Mouse (Mus musculus) layer of hippocampus, adult 2 months (tissue): ENCODE measurements around the gene Pde4dip. TPM values are rescaled to one million over a fixed set of nuclear protein-coding genes. Genes with fewer than 3 reads are reported as not detected.

ENCODE experiments used
- DNase-seq, 2 experiments: peaks; one replicate each; pipeline ENCODE4 v3.0.0; 2022; ENCODE audit warnings: low spot score in 2 of 2
- H3K27ac ChIP-seq: fragments of 200-600 bp; 2 replicates; pipeline ENCODE4 v1.8.1; 2022
- H3K4me3 ChIP-seq: fragments of 200-600 bp; 2 replicates; pipeline ENCODE4 v1.8.1; 2022; ENCODE audit warnings: mild to moderate bottlenecking
- CTCF ChIP-seq: fragments of 200-600 bp; conservative IDR thresholded peaks from 2 replicates; pipeline ENCODE4 v1.8.1; 2022; ENCODE audit warnings: antibody characterized with exemption, mild to moderate bottlenecking, moderate library complexity
- total RNA-seq, 2 experiments: library from RNA; stranded (reverse); gene quantifications; 2 replicates each; pipeline ENCODE4 v1.2.3; 2021

Pde4dip gene
- total RNA-seq, 2 experiments from 2014 or later: 232 to 246 TPM

DNA sequence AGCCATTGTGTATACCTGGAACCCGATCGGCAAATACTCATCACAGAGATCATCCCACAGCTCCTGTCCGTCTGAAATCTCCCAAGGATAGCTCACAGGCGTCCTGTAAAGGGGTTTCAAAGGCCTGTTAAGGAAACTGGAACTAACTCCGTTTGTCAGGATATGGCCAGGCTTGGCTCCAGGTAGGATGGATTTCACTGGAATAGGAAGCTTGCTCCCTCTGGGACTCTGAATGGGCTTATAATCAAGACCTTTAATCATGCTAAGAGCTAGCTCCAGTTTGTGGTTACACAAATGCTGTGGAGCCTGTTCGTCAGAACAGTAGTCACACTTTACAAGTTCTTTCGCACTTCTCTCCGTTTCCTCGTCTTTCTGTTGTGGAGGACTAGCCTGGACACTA lies 122.0 kb downstream of the Pde4dip start:
- DNase-seq: no peak
- no peak for TF ChIP-seq CTCF
- peak overlapping the region; percentile 77 for H3K4me3 ChIP-seq
- peak overlapping the region; percentile 94 for H3K27ac ChIP-seq

DNA sequence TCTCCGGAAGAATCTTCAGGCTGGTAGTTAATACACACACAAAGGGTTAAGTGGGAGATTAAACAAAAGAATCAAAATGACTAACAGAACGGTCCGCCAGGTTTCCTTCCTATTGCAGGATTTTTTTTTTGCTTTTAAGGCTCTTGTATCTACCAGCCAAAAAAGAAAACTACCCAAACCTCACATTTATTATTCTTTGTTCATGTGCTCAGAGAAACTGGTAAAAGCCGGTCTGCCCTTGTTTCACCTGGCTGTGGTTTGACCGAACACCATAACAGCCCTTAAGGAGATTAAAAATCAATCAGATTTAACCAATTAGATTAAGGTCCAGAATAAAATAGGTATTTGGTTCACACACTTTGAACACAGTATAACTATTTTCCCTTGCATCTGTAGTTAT lies 124.4 kb downstream of the Pde4dip start:
- peak overlapping the region; percentile 77 for H3K4me3 ChIP-seq
- DNase-seq: no peak
- TF ChIP-seq CTCF: no peak
- H3K27ac ChIP-seq: peak overlapping the region; percentile 58

DNA sequence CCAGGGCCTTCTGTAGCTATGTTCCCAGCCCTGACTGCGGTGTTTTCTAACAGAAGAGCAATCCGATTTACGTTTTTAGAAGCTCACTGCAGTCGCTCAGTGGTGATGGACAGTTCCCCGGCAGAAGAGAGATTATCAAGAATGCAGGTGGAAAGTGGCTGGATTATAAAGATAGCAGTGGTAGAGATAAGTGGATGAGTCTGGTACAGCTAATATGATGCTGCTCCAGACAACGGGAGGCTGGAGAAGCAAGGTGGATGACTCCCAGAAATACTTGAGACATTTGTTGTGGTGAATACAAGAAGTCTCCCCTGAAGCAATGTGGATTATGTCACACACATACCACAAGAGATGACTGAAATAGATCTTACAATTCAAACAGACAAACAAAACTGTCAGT lies 126.6 kb downstream of the Pde4dip start:
- Histone ChIP-seq H3K27ac (no peak overlapping the region), H3K4me3 (no peak overlapping the region)
- no peak for TF ChIP-seq CTCF
- DNase-seq: no peak

DNA sequence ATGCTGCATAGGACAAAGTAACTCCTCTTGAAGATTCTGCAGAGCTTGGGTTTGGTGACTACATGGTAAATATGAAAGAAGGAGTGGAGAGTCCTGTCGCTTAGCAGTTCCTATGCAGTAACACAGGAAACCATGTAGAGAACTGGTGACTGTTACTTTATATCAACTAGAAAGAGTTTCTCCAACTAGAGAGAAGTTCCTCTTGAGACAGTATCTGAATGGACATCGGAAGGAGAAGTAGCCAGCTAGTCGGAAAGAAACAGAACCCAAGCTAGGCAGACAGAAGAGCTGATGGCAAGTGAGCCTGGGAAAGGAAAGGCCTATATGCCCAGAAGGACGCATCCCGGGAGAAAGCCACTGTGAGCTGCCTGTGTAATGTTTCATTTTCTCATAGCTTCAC lies 127.3 kb downstream of the Pde4dip start:
- TF ChIP-seq CTCF: no peak
- DNase-seq: no peak
- H3K4me3 ChIP-seq: no peak overlapping the region
- H3K27ac ChIP-seq: no peak overlapping the region

DNA sequence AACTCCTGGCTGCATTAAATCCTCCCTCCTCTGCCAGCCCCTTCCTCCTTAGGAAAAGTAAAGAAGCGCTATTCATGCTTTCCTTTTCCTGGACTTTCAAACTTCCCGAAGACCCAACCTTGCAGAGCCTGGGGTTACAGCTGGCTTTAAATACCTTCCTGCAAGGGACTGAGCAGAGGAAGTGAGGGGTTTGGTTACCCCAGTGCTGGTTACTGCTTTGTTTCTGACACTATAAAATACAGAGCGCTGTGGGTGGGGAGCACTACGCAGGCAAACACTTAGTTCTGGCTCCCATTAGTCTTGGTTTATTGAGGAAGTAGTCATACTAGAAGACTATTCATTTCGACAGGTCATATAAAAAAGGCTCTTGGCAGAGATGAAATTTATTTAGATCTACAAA lies 128.7 kb downstream of the Pde4dip start:
- H3K4me3 ChIP-seq: no peak overlapping the region
- no peak for DNase-seq
- TF ChIP-seq CTCF: no peak
- H3K27ac ChIP-seq: no peak overlapping the region

DNA sequence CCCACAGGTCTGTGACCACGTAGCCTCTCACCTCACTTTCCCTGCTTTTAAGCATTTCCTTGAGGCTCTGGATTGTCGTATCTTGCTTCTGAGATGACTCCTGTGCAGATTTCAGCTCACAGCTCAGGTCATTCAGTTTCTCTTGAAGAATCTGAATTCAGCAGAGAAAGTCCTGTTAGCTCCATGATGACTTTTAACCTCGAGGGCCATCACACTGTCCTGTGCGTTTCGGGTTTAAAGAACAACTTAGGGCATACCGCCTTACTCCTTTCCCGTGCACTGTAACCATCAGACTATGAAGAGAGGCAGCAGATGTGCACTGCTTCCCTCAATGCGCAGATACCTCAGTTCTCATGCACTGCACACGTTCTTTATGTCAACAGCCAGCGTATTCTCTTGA lies 131.0 kb downstream of the Pde4dip start:
- TF ChIP-seq CTCF: no peak
- no peak for DNase-seq
- Histone ChIP-seq H3K27ac (no peak overlapping the region), H3K4me3 (no peak overlapping the region)

DNA sequence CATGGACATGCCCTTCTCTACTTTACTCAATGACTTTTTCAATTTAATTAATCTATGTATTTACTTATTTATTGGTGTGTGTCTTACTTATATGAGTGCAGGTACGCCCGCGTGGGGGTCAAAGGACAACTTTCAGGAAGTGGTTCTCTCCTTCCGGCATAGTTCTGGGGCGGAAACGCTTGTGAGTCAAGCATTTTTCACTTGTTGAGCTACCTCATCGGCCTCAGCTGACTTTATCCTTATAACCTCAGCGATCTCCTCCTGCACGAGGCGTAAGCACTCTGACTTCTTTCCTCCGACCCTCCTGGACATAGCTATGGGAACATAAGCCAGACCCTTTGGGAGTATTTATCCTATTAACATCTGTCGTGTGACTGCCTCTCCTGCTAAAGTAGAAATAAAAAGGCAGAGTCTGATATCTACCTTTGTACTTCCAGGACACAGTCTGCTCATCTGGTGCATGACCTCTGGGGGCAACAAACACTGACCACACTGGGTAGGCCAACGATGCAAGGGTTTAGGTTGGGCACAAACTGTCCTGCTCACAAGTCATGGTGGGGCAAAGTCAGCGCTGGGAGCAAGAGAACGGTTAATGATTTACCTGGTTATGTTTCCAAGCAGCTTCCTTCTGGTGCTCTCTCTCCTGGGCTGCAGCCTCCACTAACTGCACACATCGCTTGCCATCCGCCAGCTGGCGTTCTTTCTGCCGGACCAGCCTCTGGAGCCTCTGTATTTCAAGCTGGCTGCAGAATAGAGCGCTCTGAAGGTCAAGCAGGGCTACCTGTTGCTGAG lies 132.0 kb downstream of the Pde4dip start:
- Histone ChIP-seq H3K27ac (no peak overlapping the region), H3K4me3 (no peak overlapping the region)
- TF ChIP-seq CTCF: no peak
- no peak for DNase-seq

DNA sequence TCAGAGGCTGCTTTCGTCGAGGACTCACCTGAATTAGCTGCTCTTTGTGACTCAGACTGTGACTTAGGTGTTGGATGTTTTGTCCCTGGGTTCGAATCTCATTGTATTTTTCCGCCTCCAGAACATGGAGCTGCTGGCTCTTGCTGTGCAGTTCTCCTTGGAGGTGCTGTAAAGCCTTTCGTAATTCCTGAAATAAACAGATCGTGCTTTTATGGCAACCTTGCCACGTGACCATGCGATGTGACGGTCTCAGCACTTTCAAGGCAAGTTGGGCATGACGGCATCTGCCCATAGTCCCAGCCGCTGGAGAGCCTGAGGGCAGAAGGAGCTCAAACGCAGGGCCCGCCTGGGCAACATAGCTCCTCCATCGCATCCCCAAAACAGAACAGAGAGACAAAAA lies 133.1 kb downstream of the Pde4dip start:
- Histone ChIP-seq H3K27ac (no peak overlapping the region), H3K4me3 (no peak overlapping the region)
- DNase-seq: no peak
- no peak for TF ChIP-seq CTCF

DNA sequence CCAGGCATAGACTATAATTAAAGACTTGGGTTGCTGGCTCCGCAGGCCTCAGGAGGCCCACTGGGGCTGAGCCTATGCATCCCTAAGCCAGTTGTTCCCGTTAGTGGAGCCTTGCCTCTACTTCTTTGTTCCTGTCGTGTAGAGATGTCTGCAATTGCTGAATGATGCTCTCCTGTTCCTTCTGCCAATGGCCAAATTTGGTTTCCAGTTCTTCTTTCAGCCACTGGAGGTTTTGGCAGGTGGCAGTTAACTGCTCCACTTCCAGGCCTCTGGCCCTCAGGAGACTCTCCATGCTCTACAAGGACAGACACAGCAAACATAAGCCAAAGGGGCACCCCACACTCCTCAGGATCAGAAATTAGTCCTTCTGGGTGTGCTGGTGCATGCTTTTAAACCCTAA lies 135.6 kb downstream of the Pde4dip start:
- TF ChIP-seq CTCF: no peak
- DNase-seq: no peak
- Histone ChIP-seq H3K4me3 (no peak overlapping the region), H3K27ac (no peak overlapping the region)

DNA sequence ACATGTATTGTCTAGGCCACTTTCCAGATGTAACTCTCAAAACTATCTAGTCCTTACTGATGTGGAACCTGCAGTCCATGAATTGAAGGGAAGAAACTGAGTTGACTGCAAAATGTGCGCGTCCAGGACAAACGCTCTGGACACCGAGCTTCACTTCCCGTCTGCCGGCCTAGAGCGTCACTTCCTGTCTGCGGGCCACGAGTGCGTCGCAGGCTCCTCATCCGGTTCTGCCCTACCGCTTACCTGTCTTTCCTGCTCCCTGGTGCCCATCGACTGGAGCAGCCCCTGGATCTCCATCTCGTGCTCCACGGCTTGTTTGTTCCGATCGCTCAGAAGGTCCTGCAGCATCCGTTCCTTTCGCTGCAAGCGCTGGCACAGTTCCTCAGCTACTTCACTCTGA lies 136.9 kb downstream of the Pde4dip start:
- Histone ChIP-seq H3K27ac (no peak overlapping the region), H3K4me3 (no peak overlapping the region)
- TF ChIP-seq CTCF: no peak
- DNase-seq: no peak

DNA sequence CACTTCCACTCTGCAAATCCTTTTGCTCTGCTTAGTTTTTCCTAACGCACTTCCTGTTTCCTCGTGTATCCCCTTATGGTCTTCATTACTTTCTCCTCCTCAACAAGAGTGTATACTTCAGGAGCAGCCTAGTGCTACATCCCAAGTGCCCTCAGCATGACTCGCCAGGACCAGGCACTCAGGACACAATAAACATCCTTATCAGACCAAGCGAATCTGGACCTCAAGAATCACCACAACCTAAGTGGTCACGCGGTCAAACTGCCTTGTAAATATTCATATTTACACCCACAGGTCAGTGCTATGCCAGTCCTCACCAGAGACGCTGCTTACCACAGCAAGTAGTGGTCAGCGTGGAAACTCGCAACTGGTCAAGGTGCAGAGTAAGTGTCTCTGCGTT lies 139.7 kb downstream of the Pde4dip start:
- Histone ChIP-seq H3K27ac (no peak overlapping the region), H3K4me3 (no peak overlapping the region)
- TF ChIP-seq CTCF: no peak

DNA sequence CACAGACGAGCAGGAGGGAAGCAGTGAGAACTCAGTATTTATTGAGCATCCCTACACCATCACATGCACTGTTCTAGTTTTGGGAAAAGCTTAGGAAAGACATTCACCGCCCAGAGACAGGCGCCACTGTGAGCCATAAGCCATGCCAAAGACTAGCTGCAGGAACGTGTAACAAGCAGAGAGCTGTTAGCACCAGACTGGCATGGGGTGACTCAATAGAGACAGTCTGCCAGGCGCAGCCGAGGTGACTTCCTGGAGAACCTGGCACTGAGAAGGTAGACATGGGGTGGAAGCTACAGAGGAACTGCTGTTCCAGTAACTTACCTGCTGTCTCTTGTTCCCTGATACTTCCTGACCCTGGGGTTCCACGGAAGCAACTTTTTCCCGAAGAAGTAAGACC lies 145.7 kb downstream of the Pde4dip start:
- no peak overlapping the region for H3K27ac ChIP-seq
- no peak for DNase-seq
- no peak overlapping the region for H3K4me3 ChIP-seq
- TF ChIP-seq CTCF: no peak

More for the DNA sequence above, 139.7 kb downstream of the Pde4dip start:
- DNase-seq: no peak

DNA sequence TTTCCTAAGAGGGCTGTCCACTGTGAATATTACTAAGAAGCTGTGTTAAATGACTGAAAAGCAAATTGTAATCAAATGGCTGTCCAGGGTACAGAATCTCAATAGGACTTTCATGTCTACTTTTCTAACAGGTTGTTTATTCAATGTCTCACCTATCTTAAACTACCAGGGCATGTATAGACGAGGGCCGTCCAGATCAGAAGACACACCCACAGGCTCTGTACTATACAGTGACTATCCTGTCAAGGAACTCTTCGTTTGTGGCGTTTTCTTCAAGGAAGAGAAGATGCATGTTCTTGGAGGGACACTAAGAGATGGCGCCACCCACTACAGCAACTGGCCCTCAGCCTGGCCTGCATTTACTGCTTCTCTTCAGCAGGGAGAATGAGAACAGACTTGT lies 152.9 kb downstream of the Pde4dip start:
- no peak for DNase-seq
- Histone ChIP-seq H3K4me3 (no peak overlapping the region), H3K27ac (no peak overlapping the region)
- no peak for TF ChIP-seq CTCF

DNA sequence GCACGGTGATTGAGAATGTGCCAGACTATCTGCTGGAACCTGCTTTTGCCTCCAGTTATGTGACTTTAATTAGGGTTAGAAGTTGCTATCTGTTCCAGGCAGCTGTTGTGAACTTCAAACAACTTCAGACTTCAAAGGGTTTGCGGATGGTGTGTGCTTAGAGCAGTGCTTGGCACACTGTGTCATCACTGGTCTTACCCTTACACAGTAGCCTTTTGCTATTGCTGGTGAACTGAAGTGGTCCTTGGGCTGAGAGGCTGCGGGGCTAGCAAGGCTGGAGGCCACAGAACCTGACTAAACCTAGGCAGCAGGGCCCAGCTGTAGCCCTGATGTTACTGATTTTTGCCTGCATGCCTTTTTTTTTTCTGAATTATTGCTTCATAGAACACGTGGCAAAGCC lies 154.2 kb downstream of the Pde4dip start:
- no peak for TF ChIP-seq CTCF
- no peak for DNase-seq
- no peak overlapping the region for H3K27ac ChIP-seq
- no peak overlapping the region for H3K4me3 ChIP-seq
